Mouse (Mus musculus) myocyte (in vitro differentiated cells): ENCODE measurements around the gene Mras.

Experiments used
- E2F4 ChIP-seq: IDR thresholded peaks from one replicate; pipeline ENCODE4 v1.6.1; 2011; ENCODE audit warnings: mild to moderate bottlenecking, control low read depth, moderate library complexity; ENCODE audit not compliant: insufficient read depth
- MAX ChIP-seq: IDR thresholded peaks from one replicate; pipeline ENCODE4 v1.6.1; 2011; ENCODE audit warnings: low read depth, mild to moderate bottlenecking, control low read depth
- MYOD1 ChIP-seq, 3 experiments: IDR thresholded peaks; one replicate each; pipeline ENCODE4 v1.6.1; 2011; ENCODE audit warnings: control low read depth in 2 of 3, low read depth in 2 of 3, mild to moderate bottlenecking in 2 of 3, moderate library complexity in 1 of 3; ENCODE audit not compliant: insufficient read length in 2 of 3, control insufficient read depth in 1 of 3
- MYOG ChIP-seq, 3 experiments: IDR thresholded peaks; one replicate each; pipeline ENCODE4 v1.6.1; 2011; ENCODE audit warnings: control low read depth in 2 of 3, low read depth in 2 of 3, mild to moderate bottlenecking in 2 of 3; ENCODE audit not compliant: insufficient read length in 2 of 3, control insufficient read depth in 1 of 3, insufficient read depth in 1 of 3
- POLR2A ChIP-seq: IDR thresholded peaks from one replicate; pipeline ENCODE4 v1.6.1; 2011; ENCODE audit warnings: low read depth, mild to moderate bottlenecking, control low read depth, moderate library complexity; ENCODE audit not compliant: insufficient read length
- POLR2AphosphoS2 ChIP-seq: IDR thresholded peaks from one replicate; pipeline ENCODE4 v1.6.1; 2011; ENCODE audit warnings: low read depth, control low read depth; ENCODE audit not compliant: insufficient read length
- REST ChIP-seq: IDR thresholded peaks from one replicate; pipeline ENCODE4 v1.6.1; 2011; ENCODE audit warnings: mild to moderate bottlenecking, control low read depth, moderate library complexity; ENCODE audit not compliant: insufficient read depth, insufficient read length
- SRF ChIP-seq: IDR thresholded peaks from one replicate; pipeline ENCODE4 v1.6.1; 2011; ENCODE audit warnings: low read depth; ENCODE audit not compliant: control insufficient read depth, insufficient read length
- TCF12 ChIP-seq: IDR thresholded peaks from one replicate; pipeline ENCODE4 v1.6.1; 2011; ENCODE audit warnings: mild to moderate bottlenecking, control low read depth; ENCODE audit not compliant: poor library complexity, insufficient read depth, severe bottlenecking
- USF1 ChIP-seq: IDR thresholded peaks from one replicate; pipeline ENCODE4 v1.6.1; 2011; ENCODE audit warnings: low read depth, mild to moderate bottlenecking, control low read depth, moderate library complexity

DNA sequence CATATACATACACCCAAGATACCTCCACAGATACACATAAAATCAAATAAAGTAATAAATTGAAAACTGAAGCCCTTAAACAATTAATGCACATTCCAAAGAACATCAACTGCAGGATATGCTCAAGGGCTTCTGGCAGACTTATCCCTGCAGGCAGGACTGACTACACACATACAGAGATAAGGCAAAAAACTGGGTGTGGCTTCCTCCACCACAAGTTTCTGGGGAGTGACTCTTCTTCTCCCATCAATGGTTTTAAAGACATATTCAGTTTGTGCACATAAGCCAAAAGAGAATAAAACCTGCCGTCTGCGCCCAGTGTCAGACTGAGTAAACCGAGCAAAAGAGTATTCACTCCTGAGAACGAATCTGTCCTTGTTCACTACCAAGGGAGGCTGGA lies 48.0 kb upstream of the Mras start:
- TF ChIP-seq MAX (no peak), POLR2A (no peak), MYOG (IDR thresholded peaks at IDR 0.05; ENCODE audit: control insufficient read depth in 1 of 3, insufficient read depth in 1 of 3, insufficient read length in 2 of 3, low read depth in 2 of 3) (no peak), REST (no peak), USF1 (no peak), TCF12 (no peak), MYOD1 (IDR thresholded peaks at IDR 0.05; ENCODE audit: control insufficient read depth in 1 of 3, insufficient read length in 2 of 3, low read depth in 2 of 3) (no peak), E2F4 (no peak), POLR2AphosphoS2 (no peak), SRF (no peak)
